Mouse (Mus musculus) hindbrain, embryonic 16.5 days (tissue): ENCODE data around the gene Smim24. TPM values are rescaled to one million over a fixed set of nuclear protein-coding genes. Genes with fewer than 3 reads are reported as not detected.

Source experiments
- ATAC-seq: fragments of 200-750 bp; cut with Nextera tagmentation; 2 replicates; pipeline ENCODE4 v1.8.0; 2017; ENCODE audit warnings: moderate TSS enrichment, moderate library complexity
- H3K27ac ChIP-seq: fragments of 300-500 bp; sonication (generic); 2 replicates; pipeline ENCODE4 v1.5.1; 2014; ENCODE audit warnings: low read depth, mild to moderate bottlenecking, control low read depth, low read length, moderate library complexity
- H3K27me3 ChIP-seq: fragments of 300-500 bp; sonication (generic); replicated peaks from 2 replicates; pipeline ENCODE4 v1.6.1; 2014; ENCODE audit warnings: low read length; ENCODE audit not compliant: control insufficient read depth, insufficient read depth
- H3K36me3 ChIP-seq: fragments of 300-500 bp; sonication (generic); 2 replicates; pipeline ENCODE4 v1.6.1; 2014; ENCODE audit warnings: mild to moderate bottlenecking, low read length, moderate library complexity, mixed read lengths; ENCODE audit not compliant: control insufficient read depth, insufficient read depth
- H3K4me1 ChIP-seq: fragments of 300-500 bp; sonication (generic); 2 replicates; pipeline ENCODE4 v1.6.1; 2014; ENCODE audit warnings: low read depth, low read length; ENCODE audit not compliant: control insufficient read depth, insufficient read depth
- H3K4me2 ChIP-seq: fragments of 300-500 bp; sonication (generic); 2 replicates; pipeline ENCODE4 v1.6.1; 2014; ENCODE audit warnings: mild to moderate bottlenecking, low read length, control low read depth, moderate library complexity
- H3K4me3 ChIP-seq: fragments of 300-500 bp; sonication (generic); 2 replicates; pipeline ENCODE4 v1.5.1; 2014; ENCODE audit warnings: mild to moderate bottlenecking, low read length, control low read depth, moderate library complexity
- H3K9ac ChIP-seq: fragments of 300-500 bp; sonication (generic); 2 replicates; pipeline ENCODE4 v1.6.1; 2014; ENCODE audit warnings: low read depth, mild to moderate bottlenecking, control low read depth, low read length, moderate library complexity
- H3K9me3 ChIP-seq: fragments of 300-500 bp; sonication (generic); 2 replicates; pipeline ENCODE4 v1.6.1; 2014; ENCODE audit warnings: mild to moderate bottlenecking, low read length, moderate library complexity; ENCODE audit not compliant: control insufficient read depth
- WGBS: fragments of 180-500 bp; shearing (Covaris S2); extraction: QIAGEN DNeasy Blood & Tissue Kit; methylation state at CpG from one replicate; pipeline ENCODE4 v1.1.7; 2014; 5-methylcytosine and 5-hydroxymethylcytosine counted together
- polyA plus RNA-seq: library from polyadenylated mRNA; unstranded; fragments of >200 nt; fragmentation: Nextera tagmentation; extraction: Ambion mirVana; gene quantifications from 2 replicates; pipeline ENCODE4 v1.2.1, GENCODE M21; 2015

Smim24 gene
- polyA plus RNA-seq, 1 experiment from 2014 or later, result 1.6 TPM

DNA sequence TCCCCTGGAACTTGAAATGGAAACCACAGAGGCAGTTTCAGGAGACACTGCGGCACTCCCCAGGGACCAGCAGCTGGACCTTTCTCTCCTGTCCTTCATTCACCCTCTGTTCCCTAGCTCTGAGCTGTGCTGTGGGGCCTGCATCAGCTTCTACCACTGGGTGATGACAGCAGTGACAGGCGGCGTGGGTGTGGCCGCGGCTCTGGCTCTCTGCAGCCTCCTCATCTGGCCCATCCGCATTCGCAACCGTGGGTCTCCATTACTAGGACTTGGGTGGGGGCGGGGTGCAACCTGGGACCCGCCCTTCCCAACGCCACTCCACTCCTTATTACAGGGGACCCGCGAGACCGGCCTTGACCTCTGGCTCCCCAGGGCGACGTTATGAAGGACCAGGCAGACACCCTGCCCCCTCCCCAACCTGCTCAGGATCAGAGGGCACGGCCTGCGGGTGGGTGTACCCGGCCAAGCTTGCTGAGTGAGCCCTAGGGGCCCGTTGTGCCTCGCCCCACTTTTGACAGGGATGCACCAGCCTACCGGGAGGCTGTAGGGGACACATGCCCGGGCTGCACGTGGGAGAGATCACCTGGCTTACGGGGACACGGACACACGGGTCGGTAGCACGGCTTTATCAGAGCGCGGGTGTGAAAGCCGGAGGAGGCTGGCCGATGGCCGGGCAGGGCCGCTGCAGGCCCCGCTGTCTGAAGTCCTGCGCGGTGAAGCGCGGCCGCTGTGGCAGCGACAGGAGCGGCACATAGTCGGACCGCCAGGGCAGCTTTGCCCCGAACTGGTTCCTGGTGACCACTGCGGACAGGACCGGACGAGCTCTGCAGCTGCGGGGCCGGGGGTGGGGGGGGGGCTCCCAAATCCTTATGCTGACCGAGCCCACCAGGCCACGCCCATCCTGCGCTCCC, 29.2 kb upstream of the Smim24 start:
- 18% methylated on average over 49 of the region's 54 CpGs for WGBS
- H3K4me2 ChIP-seq, result peak overlapping the region; percentile 50
- peak overlapping the region; percentile 48 for H3K9ac ChIP-seq
- peak overlapping the region; percentile 23 for H3K4me3 ChIP-seq
- no peak for ATAC-seq
- H3K36me3 ChIP-seq, result peaks cover 22% of the 10 kb centered on the region
- peaks cover 10% of the 10 kb centered on the region for H3K27me3 ChIP-seq
- peaks cover 12% of the 10 kb centered on the region for H3K4me1 ChIP-seq
- no peaks in the 10 kb centered on the region for H3K9me3 ChIP-seq
- no peak overlapping the region for H3K27ac ChIP-seq

DNA sequence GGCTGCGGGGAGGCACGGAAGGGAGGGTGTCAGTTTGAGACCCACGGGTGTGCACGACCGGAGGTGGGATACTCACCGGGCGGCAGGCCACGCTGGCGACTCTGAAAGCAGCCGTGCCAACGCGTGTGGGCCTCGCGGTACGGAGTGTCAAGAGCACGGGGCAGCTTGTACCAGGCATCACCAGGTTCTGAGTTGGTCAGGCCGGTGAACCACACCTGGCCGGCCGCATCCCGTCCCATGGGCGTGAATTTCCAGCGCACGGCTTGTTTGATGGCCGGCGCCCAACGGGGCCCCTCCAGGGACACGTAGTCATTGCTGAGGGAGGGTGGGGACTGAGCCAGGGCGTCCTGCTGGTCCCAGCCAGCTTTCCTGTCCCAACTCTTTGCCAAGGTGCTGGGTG, 28.2 kb upstream of the Smim24 start:
- H3K9me3 ChIP-seq, result no peaks in the 10 kb centered on the region
- peaks cover 10% of the 10 kb centered on the region for H3K27me3 ChIP-seq
- peaks cover 32% of the 10 kb centered on the region for H3K36me3 ChIP-seq
- 0 out of 2 replicates have a peak overlapping the region, but pooled peaks have one; percentile 4 for H3K9ac ChIP-seq
- ATAC-seq, result no peak
- no peak overlapping the region for H3K27ac ChIP-seq
- H3K4me2 ChIP-seq, result peak overlapping the region; percentile 50
- WGBS, result 14% methylated on average over 28 of the region's 28 CpGs
- H3K4me3 ChIP-seq, result no peak overlapping the region
- peaks cover 10% of the 10 kb centered on the region for H3K4me1 ChIP-seq

DNA sequence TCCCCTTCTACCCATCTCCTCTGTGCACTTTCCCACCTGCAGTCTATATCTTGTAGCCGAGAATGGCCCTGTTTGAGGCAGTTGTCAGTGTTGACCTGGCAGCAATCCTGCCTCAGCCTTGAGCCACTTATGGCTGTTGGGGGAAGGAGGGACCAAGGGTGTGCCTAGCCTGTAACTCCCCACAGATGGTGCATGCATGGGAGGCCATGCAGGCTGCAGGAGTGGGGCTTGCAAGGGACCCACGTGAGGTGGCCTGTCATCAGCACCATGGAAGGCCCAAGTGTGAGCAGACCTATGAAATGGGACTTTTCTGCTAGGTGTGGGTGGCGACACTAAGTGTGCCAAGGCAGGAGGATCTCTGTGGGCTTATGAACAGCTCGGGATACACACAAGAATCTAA, 27.8 kb upstream of the Smim24 start:
- Histone ChIP-seq H3K9me3 (no peaks in the 10 kb centered on the region), H3K27ac (no peak overlapping the region), H3K4me3 (no peak overlapping the region), H3K27me3 (peaks cover 10% of the 10 kb centered on the region), H3K36me3 (peaks cover 33% of the 10 kb centered on the region), H3K4me1 (peaks cover 10% of the 10 kb centered on the region), H3K9ac (no peak overlapping the region), H3K4me2 (no peak overlapping the region)
- ATAC-seq, result no peak
- WGBS, result 38% methylated on average over 4 of the region's 4 CpGs

DNA sequence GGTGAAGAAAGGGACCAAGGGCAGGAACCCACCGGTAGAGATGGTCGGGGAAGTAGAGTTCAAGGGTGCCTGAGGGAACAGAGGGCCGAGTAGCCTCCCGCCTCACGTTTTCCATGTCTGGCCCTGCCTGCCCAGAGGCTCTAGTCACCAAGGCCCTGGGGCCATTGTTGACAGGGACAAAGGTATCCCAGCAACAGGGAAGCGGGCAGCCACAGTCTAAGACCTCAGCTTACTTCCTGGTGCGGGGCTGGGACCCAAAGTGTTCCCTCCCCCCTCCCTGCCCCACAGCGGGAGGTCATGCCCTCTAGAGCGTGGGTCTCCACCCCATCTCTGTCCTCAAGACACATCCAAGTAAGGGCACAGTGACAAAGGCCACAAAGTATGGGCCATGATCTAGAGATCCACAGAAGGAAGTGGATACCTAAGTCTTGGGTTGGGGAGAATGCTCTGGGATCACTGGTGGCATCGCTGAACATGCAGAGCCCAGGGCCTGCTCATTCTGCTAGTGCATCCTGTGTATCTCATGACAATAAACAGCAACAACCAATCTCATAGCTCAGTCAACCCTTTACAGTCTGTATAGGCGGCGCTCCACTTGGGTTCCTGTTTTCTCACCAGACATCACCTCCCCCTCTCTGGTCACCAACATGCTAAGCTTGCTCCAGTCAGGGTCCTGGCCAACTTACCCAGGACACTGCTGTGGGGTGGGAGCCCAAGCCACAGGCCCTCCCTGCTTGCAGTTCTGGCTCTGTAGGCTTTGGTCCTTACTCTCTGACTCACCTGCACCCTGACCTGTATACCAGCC, 27.0 kb upstream of the Smim24 start, which contains the start of gene 4930404N11Rik:
Gene 4930404N11Rik (minus strand): TSS at position 145 of the 805 bp plus-strand sequence.
- H3K9me3 ChIP-seq, result no peaks in the 10 kb centered on the region
- peaks cover 10% of the 10 kb centered on the region for H3K27me3 ChIP-seq
- H3K9ac ChIP-seq, result no peak within 1 kb of the TSS
- H3K4me3 ChIP-seq, result no peak within 1 kb of the TSS
- H3K27ac ChIP-seq, result no peak within 1 kb of the TSS
- peak within 1 kb of the TSS; percentile 50 for H3K4me2 ChIP-seq
- ATAC-seq, result no peak
- 23% methylated on average over 12 of the region's 12 CpGs for WGBS
- peaks cover 10% of the 10 kb centered on the region for H3K4me1 ChIP-seq
- H3K36me3 ChIP-seq, result peaks cover 40% of the 10 kb centered on the region

DNA sequence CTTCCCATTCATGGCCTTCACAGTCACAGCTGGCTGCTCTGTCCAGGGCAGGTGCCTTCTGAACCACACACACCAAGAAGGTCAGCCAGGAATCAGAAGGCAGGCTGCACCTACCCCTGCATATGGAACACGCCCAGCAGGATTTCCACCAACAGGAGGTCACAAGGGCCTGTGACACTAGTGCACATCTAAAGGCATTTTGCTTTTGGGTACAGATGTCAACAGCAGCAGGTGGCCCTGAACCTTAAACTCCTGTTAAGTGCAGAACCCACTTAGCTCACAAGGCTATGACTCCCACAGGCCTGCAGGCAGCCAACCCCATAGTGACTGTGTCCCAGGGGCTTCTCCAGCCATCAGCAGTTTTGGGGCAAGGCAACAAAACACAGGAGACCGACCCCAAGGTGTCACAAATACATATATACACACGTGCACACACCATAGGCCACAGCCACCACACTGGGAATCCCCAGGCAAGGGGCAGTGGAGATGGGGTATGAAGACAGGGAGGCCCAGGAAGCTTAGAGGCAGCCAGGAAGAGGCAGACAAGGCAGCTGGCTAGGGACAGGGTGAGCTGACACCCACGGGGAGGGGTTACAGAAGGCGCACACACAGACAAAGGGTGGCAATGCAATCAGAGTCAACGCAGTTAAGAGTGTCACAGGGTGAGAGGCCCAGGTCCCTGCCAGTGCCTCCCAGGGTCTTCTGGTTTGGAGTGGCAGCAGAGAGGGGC, 26.2 kb upstream of the Smim24 start:
- Histone ChIP-seq H3K4me2 (no peak overlapping the region), H3K27ac (no peak overlapping the region), H3K9ac (no peak overlapping the region), H3K4me3 (no peak overlapping the region), H3K27me3 (peaks cover 10% of the 10 kb centered on the region), H3K36me3 (peaks cover 40% of the 10 kb centered on the region), H3K4me1 (peaks cover 10% of the 10 kb centered on the region), H3K9me3 (no peaks in the 10 kb centered on the region)
- ATAC-seq, result no peak
- WGBS, result 78% methylated on average over 5 of the region's 6 CpGs

DNA sequence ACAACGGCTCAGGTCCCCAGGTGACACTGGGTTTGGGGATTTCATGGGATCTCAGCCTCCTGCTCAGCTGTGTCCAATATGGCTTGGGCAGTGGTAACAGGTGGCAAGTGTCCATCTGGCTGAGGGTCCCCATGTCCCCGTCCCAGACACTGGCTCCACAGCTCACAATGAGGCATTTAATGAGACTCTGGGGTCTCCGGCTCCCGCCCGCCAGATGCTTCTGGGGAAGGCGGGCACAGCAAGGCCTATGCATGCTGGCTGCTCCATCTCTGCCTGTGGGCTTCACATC, 25.7 kb upstream of the Smim24 start:
- ATAC-seq, result no peak
- Histone ChIP-seq H3K27ac (no peak overlapping the region), H3K9ac (no peak overlapping the region), H3K27me3 (peaks cover 8% of the 10 kb centered on the region), H3K4me1 (peaks cover 10% of the 10 kb centered on the region), H3K9me3 (no peaks in the 10 kb centered on the region), H3K36me3 (peaks cover 37% of the 10 kb centered on the region), H3K4me2 (no peak overlapping the region), H3K4me3 (no peak overlapping the region)
- WGBS, result 52% methylated on average over 6 of the region's 6 CpGs

DNA sequence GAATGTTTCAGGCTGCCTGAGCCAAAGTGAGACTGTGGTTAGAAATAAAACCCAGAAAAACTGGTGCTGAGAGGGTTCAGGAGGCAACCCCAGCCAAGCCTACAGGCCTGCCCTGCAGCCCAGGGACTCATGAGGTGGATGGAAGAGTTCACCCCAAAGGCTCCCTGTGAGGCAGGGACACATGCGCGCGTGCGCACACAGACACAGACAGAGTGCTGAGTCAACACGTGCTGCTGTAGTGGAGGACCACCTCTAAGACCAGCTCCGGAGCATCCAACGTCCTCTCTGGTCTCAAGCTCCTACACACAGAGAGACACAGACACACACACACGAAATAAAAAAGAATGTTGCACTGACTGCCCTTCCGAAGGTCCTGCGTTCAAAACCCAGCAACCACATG, 17.5 kb upstream of the Smim24 start:
- 93% methylated on average over 10 of the region's 10 CpGs for WGBS
- Histone ChIP-seq H3K9me3 (no peaks in the 10 kb centered on the region), H3K4me3 (no peak overlapping the region), H3K27me3 (no peaks in the 10 kb centered on the region), H3K27ac (no peak overlapping the region), H3K36me3 (peaks cover 4% of the 10 kb centered on the region; the same call in 1 of the 2 replicates), H3K4me1 (peaks cover 20% of the 10 kb centered on the region), H3K9ac (no peak overlapping the region), H3K4me2 (no peak overlapping the region)
- ATAC-seq, result no peak

DNA sequence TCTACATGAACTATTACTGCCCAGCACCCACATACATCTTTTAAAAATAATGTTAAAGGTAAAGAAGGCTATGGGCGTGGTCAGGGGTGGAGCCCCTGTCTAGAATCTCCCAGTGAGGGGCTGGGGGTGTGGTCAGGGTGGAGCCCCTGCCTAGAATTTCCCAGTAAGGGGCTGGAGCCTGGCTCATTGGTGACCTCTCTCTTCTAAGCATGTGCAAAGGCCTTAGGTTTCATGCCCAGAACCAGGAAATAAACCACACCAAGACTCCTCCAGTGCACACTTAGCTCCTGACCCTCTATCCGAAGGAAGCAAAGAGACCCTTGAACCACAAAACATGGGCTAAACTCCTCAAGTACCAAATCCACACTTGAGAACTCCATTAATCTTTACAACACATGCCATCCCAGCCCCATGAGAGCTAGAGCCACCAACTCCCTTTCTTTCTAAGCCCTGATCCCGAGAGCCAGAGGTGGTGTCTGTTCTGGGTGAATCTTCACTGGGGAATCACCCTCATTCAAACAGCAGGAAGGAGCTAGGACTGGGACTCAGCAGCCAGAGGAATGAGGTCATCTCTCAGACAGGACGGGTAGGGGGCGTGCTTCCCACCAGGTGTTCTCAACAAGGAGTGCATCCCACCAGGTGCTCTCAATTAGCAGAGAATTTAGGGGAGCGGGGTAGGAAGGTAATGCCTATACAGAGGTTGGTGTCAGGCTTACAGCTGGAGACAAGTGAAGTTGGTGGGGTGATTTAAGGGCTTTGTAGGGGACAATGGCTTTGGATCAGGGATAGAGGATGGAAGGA, 16.1 kb upstream of the Smim24 start:
- no peaks in the 10 kb centered on the region for H3K36me3 ChIP-seq
- no peaks in the 10 kb centered on the region for H3K9me3 ChIP-seq
- peak overlapping the region; percentile 57 for H3K4me3 ChIP-seq
- peaks cover 20% of the 10 kb centered on the region for H3K4me1 ChIP-seq
- peak overlapping the region; percentile 87 for H3K4me2 ChIP-seq
- ATAC-seq, result no peak
- no peak overlapping the region for H3K27ac ChIP-seq
- H3K27me3 ChIP-seq, result no peaks in the 10 kb centered on the region
- peak overlapping the region; percentile 75 for H3K9ac ChIP-seq
- 40% methylated on average over 6 of the region's 6 CpGs for WGBS
